Mouse (Mus musculus): ENCODE results near the gene Tmem189. TPM values are rescaled to one million over a fixed set of nuclear protein-coding genes. Genes with fewer than 3 reads are reported as not detected.

The Tmem189 gene
- 33.4 and 37.9 TPM in 2 replicates for polyA plus RNA-seq (2015; fragmentation: Nextera tagmentation; extraction: Ambion mirVana)

- H3K27me3 ChIP-seq (replicated peaks): peaks cover 61% of the 10 kb centered on the region
- H3K36me3 ChIP-seq (replicated peaks): no peaks in the 10 kb centered on the region
- peak within 1 kb of the TSS; percentile 35 for H3K9ac ChIP-seq
- peak; percentile 15; the same call in 1 of the 2 replicates for ATAC-seq (replicated peaks)
- peak within 1 kb of the TSS; percentile 82 for H3K4me2 ChIP-seq
- under 1% methylated on average over 77 of the region's 99 CpGs for WGBS
- H3K4me3 ChIP-seq: peak within 1 kb of the TSS; percentile 61
- no peak within 1 kb of the TSS for H3K27ac ChIP-seq
- H3K4me1 ChIP-seq: peaks cover 16% of the 10 kb centered on the region; the same call in 1 of the 2 replicates
- no peaks in the 10 kb centered on the region for H3K9me3 ChIP-seq
Observed at GRCm38 (mm10) chr2:167689501-167690218, at the start of gene Tmem189. Gene Tmem189, minus strand, starts transcription at chr2:167689822.

GRCm38 (mm10) chr2:167739030-167739429 is 49.4 kb upstream of the Tmem189 start:
- H3K4me2 ChIP-seq: no peak overlapping the region
- WGBS: 59% methylated on average over 6 of the region's 6 CpGs
- H3K36me3 ChIP-seq (replicated peaks): no peaks in the 10 kb centered on the region

GRCm38 (mm10) chr2:167734861-167735260 is 45.2 kb upstream of the Tmem189 start:
- Histone ChIP-seq H3K4me3 (no peak overlapping the region), H3K9ac (no peak overlapping the region)
- 75% methylated on average over 10 of the region's 10 CpGs for WGBS

More at GRCm38 (mm10) chr2:167739030-167739429, 49.4 kb upstream of the Tmem189 start:
- no peaks in the 10 kb centered on the region for H3K27me3 ChIP-seq (replicated peaks)
- H3K4me1 ChIP-seq: no peaks in the 10 kb centered on the region
- no peak for ATAC-seq (replicated peaks)
- no peak overlapping the region for H3K27ac ChIP-seq
- no peak overlapping the region for H3K4me3 ChIP-seq
- no peaks in the 10 kb centered on the region for H3K9me3 ChIP-seq
- no peak overlapping the region for H3K9ac ChIP-seq

GRCm38 (mm10) chr2:167731149-167731548 is 41.5 kb upstream of the Tmem189 start:
- H3K4me1 ChIP-seq: no peaks in the 10 kb centered on the region
- H3K36me3 ChIP-seq (replicated peaks): no peaks in the 10 kb centered on the region
- WGBS: 79% methylated on average over 13 of the region's 13 CpGs
- no peak overlapping the region for H3K4me2 ChIP-seq
- H3K27ac ChIP-seq: no peak overlapping the region
- H3K27me3 ChIP-seq (replicated peaks): no peaks in the 10 kb centered on the region
- H3K9ac ChIP-seq: no peak overlapping the region
- no peaks in the 10 kb centered on the region for H3K9me3 ChIP-seq
- H3K4me3 ChIP-seq: no peak overlapping the region
- no peak for ATAC-seq (replicated peaks)

More at GRCm38 (mm10) chr2:167734861-167735260, 45.2 kb upstream of the Tmem189 start:
- H3K4me1 ChIP-seq: no peaks in the 10 kb centered on the region
- H3K4me2 ChIP-seq: no peak overlapping the region
- H3K27me3 ChIP-seq (replicated peaks): no peaks in the 10 kb centered on the region
- H3K27ac ChIP-seq: no peak overlapping the region
- no peaks in the 10 kb centered on the region for H3K36me3 ChIP-seq (replicated peaks)
- no peak for ATAC-seq (replicated peaks)
- no peaks in the 10 kb centered on the region for H3K9me3 ChIP-seq

DNA sequence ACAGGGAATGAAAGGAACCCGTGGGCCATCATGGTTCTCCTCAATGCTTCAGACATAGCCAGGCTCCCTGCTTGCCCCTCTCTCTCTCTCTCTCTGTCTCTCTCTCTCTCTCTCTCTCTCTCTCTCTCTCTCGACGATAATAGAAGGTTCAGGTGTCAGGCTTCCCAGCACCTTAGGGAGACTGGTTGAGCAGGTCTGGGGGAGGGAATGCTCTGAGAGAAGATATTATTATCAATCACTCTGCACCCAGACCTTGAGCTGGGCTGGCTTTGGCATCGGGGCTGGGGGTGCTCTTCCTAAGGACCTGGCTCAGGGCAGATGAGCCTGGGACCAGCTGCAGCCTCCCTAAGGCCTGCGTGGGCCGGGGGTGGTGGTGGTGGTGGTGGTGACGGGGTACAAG is 40.4 kb upstream of the Tmem189 start:
- Histone ChIP-seq H3K4me1 (no peaks in the 10 kb centered on the region), H3K27ac (no peak overlapping the region), H3K9me3 (no peaks in the 10 kb centered on the region), H3K27me3 (replicated peaks) (no peaks in the 10 kb centered on the region), H3K9ac (no peak overlapping the region), H3K4me2 (no peak overlapping the region), H3K36me3 (replicated peaks) (no peaks in the 10 kb centered on the region), H3K4me3 (no peak overlapping the region)
- ATAC-seq (replicated peaks): no peak
- 76% methylated on average over 7 of the region's 7 CpGs for WGBS

- Histone ChIP-seq H3K27ac (no peak overlapping the region), H3K36me3 (replicated peaks) (no peaks in the 10 kb centered on the region), H3K27me3 (replicated peaks) (no peaks in the 10 kb centered on the region), H3K4me1 (no peaks in the 10 kb centered on the region), H3K4me3 (no peak overlapping the region), H3K4me2 (no peak overlapping the region), H3K9ac (no peak overlapping the region), H3K9me3 (no peaks in the 10 kb centered on the region)
- ATAC-seq (replicated peaks): no peak; the same call in 1 of the 2 replicates
- 55% methylated on average over 13 of the region's 13 CpGs for WGBS
Observed at GRCm38 (mm10) chr2:167727161-167727560, 37.5 kb upstream of the Tmem189 start.

- no peak overlapping the region for H3K4me3 ChIP-seq
Observed at GRCm38 (mm10) chr2:167725879-167726278, 36.3 kb upstream of the Tmem189 start.

DNA sequence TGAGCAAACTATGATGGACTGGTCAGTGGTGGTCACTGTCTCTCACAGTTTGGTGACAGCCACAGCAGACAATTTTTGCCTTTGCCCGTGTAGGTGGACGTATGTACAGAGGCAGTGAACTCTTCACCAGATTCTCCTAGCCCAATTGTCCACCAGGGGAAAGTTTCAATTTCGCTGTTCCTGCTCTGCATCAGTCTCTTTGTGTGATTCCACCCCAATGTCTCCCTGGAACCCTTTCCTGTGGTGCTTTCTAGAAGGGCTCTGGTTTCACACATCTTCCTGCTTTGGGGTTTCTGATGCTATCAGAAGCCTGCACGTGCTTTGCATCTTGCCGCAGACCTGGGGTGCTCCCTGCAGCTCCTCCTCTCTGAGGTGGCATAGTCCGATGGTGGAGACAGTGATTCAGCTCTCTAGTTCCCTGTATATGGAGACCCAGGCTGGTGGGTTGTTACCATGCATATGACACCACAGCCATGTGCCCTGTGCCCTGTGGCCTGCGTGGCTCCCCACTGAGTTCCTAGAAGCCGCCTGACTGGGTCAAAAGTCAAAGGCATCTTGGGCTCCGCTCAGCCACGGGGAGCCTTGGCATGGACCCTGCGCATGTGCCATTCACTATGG is 34.1 kb upstream of the Tmem189 start:
- 77% methylated on average over 11 of the region's 11 CpGs for whole genome bisulfite sequencing
- no peak overlapping the region for H3K9ac ChIP-seq
- H3K27me3 ChIP-seq (replicated peaks): no peaks in the 10 kb centered on the region
- H3K27ac ChIP-seq: no peak overlapping the region
- H3K4me3 ChIP-seq: no peak overlapping the region
- no peaks in the 10 kb centered on the region for H3K4me1 ChIP-seq
- ATAC-seq (replicated peaks): no peak
- no peaks in the 10 kb centered on the region for H3K9me3 ChIP-seq
- no peak overlapping the region for H3K4me2 ChIP-seq
- no peaks in the 10 kb centered on the region for H3K36me3 ChIP-seq (replicated peaks)

More at GRCm38 (mm10) chr2:167725879-167726278, 36.3 kb upstream of the Tmem189 start:
- H3K4me1 ChIP-seq: no peaks in the 10 kb centered on the region
- no peak overlapping the region for H3K4me2 ChIP-seq
- whole genome bisulfite sequencing: 91% methylated on average over 10 of the region's 10 CpGs
- H3K9ac ChIP-seq: no peak overlapping the region
- ATAC-seq (replicated peaks): no peak
- H3K9me3 ChIP-seq: no peaks in the 10 kb centered on the region
- no peaks in the 10 kb centered on the region for H3K36me3 ChIP-seq (replicated peaks)
- no peak overlapping the region for H3K27ac ChIP-seq
- H3K27me3 ChIP-seq (replicated peaks): no peaks in the 10 kb centered on the region

GRCm38 (mm10) chr2:167722538-167722937 is 32.9 kb upstream of the Tmem189 start:
- Histone ChIP-seq H3K4me2 (no peak overlapping the region), H3K4me3 (no peak overlapping the region), H3K4me1 (no peaks in the 10 kb centered on the region), H3K27ac (no peak overlapping the region), H3K27me3 (replicated peaks) (no peaks in the 10 kb centered on the region), H3K9ac (no peak overlapping the region), H3K36me3 (replicated peaks) (no peaks in the 10 kb centered on the region), H3K9me3 (no peaks in the 10 kb centered on the region)
- WGBS: 74% methylated on average over 6 of the region's 6 CpGs
- ATAC-seq (replicated peaks): no peak

DNA sequence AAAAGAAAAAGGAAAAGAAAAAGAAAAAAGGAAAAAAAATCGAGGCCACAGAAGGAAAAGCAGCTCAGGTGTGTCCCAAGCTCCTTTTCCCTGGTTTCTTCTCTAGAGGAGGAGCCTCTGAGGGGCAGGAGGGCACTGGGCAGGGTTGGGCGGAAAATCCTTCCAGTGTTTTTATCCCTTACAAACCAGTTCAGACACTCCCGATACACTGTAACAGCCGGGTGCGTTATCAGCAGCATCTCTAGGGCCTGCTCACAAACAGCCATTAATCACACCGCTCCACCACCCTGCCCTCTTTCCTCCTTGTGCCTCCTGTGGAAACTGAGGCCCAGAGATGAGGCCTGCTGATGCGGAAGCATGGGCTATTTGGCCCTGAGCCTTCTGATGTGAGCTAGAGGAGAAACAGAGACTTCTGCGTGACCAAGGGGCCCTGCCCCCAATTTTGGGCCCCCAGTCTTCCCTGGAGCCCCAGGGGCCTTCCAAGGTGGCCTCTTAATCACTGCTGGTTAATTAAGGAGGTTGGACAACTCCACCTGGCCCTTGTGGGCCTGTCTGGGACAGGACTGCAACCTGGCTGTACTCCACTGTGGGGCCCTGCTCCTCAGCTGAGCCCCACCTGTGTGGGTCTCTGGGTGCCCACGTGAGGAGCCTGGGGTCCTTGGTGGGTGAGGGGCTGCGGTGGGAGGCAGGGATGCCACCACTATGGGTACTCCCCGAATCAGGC is 31.7 kb upstream of the Tmem189 start:
- Histone ChIP-seq H3K4me2 (no peak overlapping the region), H3K4me3 (no peak overlapping the region), H3K4me1 (no peaks in the 10 kb centered on the region), H3K36me3 (replicated peaks) (no peaks in the 10 kb centered on the region), H3K27ac (no peak overlapping the region), H3K9me3 (no peaks in the 10 kb centered on the region), H3K27me3 (replicated peaks) (no peaks in the 10 kb centered on the region), H3K9ac (no peak overlapping the region)
- 87% methylated on average over 11 of the region's 11 CpGs for WGBS
- no peak for ATAC-seq (replicated peaks)

GRCm38 (mm10) chr2:167719520-167719919 is 29.9 kb upstream of the Tmem189 start:
- no peak overlapping the region for H3K27ac ChIP-seq
- no peak overlapping the region for H3K9ac ChIP-seq
- no peaks in the 10 kb centered on the region for H3K4me1 ChIP-seq
- no peak overlapping the region for H3K4me2 ChIP-seq
- H3K27me3 ChIP-seq (replicated peaks): no peaks in the 10 kb centered on the region
- WGBS: 76% methylated on average over 4 of the region's 4 CpGs
- H3K36me3 ChIP-seq (replicated peaks): no peaks in the 10 kb centered on the region
- ATAC-seq (replicated peaks): no peak
- H3K4me3 ChIP-seq: no peak overlapping the region
- H3K9me3 ChIP-seq: no peaks in the 10 kb centered on the region

GRCm38 (mm10) chr2:167717208-167717607 is 27.6 kb upstream of the Tmem189 start:
- Histone ChIP-seq H3K36me3 (replicated peaks) (no peaks in the 10 kb centered on the region), H3K27ac (no peak overlapping the region), H3K4me3 (no peak overlapping the region), H3K27me3 (replicated peaks) (no peaks in the 10 kb centered on the region), H3K9ac (no peak overlapping the region), H3K9me3 (no peaks in the 10 kb centered on the region), H3K4me1 (no peaks in the 10 kb centered on the region), H3K4me2 (no peak overlapping the region)
- WGBS: 65% methylated on average over 1 of the region's 1 CpGs
- no peak for ATAC-seq (replicated peaks)
